ENCODE assay signal across 15 mouse cellular contexts in genomic region chr1:152086951-152087350, GRCm38 (mm10). TPM values are rescaled to one million over a fixed set of nuclear protein-coding genes. Genes with fewer than 3 reads are reported as not detected.
DNase-seq lines count a peak whose midpoint lies in the region; ATAC-seq lines count a peak whose summit lies in the region.
"Had no signal": no experiment of that assay in that cellular context is flagged by ENCODE, and none has a peak within 500 bp of the region (broad histone marks: within the 10 kb centered on the region; RNA-seq: fewer than 3 reads in every experiment).

No protein-coding gene starts in this region.

- no peaks in the 10 kb centered on the region for H3K36me3 ChIP-seq in forebrain, embryonic 10.5 days (replicated peaks)
- no peaks in the 10 kb centered on the region for H3K36me3 ChIP-seq in forebrain, embryonic 11.5 days (ENCODE audit: control insufficient read depth, insufficient read depth, low read length)
- no peaks in the 10 kb centered on the region for H3K36me3 ChIP-seq in hindbrain, embryonic 14.5 days (replicated peaks; ENCODE audit: control insufficient read depth, insufficient read depth)
- no peaks in the 10 kb centered on the region for H3K36me3 ChIP-seq in neural tube, embryonic 12.5 days
- H3K36me3 ChIP-seq: heart, embryonic 10.5 days; stomach, embryonic 15.5 days had no signal

- no peaks in the 10 kb centered on the region for H3K9me3 ChIP-seq in forebrain, embryonic 10.5 days
- no peaks in the 10 kb centered on the region for H3K9me3 ChIP-seq in forebrain, embryonic 11.5 days (ENCODE audit: control insufficient read depth, low read length)
- no peaks in the 10 kb centered on the region for H3K9me3 ChIP-seq in hindbrain, embryonic 14.5 days (ENCODE audit: control insufficient read depth, low read length)
- no peaks in the 10 kb centered on the region for H3K9me3 ChIP-seq in neural tube, embryonic 12.5 days
- H3K9me3 ChIP-seq: heart, embryonic 10.5 days; stomach, embryonic 15.5 days had no signal

- no peaks in the 10 kb centered on the region for H3K27me3 ChIP-seq in forebrain, embryonic 10.5 days (ENCODE audit: poor library complexity, severe bottlenecking)
- no peaks in the 10 kb centered on the region for H3K27me3 ChIP-seq in forebrain, embryonic 11.5 days (ENCODE audit: control insufficient read depth, insufficient read depth, low read length)
- H3K27me3 ChIP-seq in hindbrain, embryonic 14.5 days (ENCODE audit: control insufficient read depth, insufficient read depth, low read length): no peaks in the 10 kb centered on the region
- H3K27me3 ChIP-seq in neural tube, embryonic 12.5 days (replicated peaks): no peaks in the 10 kb centered on the region
- H3K27me3 ChIP-seq: stomach, embryonic 15.5 days had no signal

- 33% methylated on average over 3 of the region's 3 CpGs for WGBS in forebrain, embryonic 10.5 days
- 17% methylated on average over 3 of the region's 3 CpGs for WGBS in forebrain, embryonic 11.5 days
- WGBS in hindbrain, embryonic 14.5 days: 18% methylated on average over 3 of the region's 3 CpGs
- 22% methylated on average over 3 of the region's 3 CpGs for WGBS in neural tube, embryonic 12.5 days

- H3K4me1 ChIP-seq in forebrain, embryonic 10.5 days: peaks cover 84% of the 10 kb centered on the region
- H3K4me1 ChIP-seq in forebrain, embryonic 11.5 days (replicated peaks; ENCODE audit: control insufficient read depth, insufficient read depth, low read length): peaks cover 18% of the 10 kb centered on the region
- H3K4me1 ChIP-seq in hindbrain, embryonic 14.5 days (replicated peaks; ENCODE audit: control insufficient read depth, insufficient read depth, low read length): peaks cover 68% of the 10 kb centered on the region
- H3K4me1 ChIP-seq in neural tube, embryonic 12.5 days: peaks cover 47% of the 10 kb centered on the region

- ATAC-seq in forebrain, embryonic 11.5 days (replicated peaks; ENCODE audit: low FRiP score): no peak
- ATAC-seq in hindbrain, embryonic 14.5 days (ENCODE audit: low FRiP score): no peak
- no peak for ATAC-seq in neural tube, embryonic 12.5 days (ENCODE audit: low FRiP score, low read depth)
- no peak for ATAC-seq in erythroblast, adult 5-6 weeks (replicated peaks; ENCODE audit: low FRiP score, poor library complexity, severe bottlenecking)

- no peak overlapping the region for H3K27ac ChIP-seq in forebrain, embryonic 10.5 days
- no peak overlapping the region for H3K27ac ChIP-seq in forebrain, embryonic 11.5 days (ENCODE audit: low read depth, low read length)
- H3K27ac ChIP-seq in hindbrain, embryonic 14.5 days: no peak overlapping the region
- H3K27ac ChIP-seq in neural tube, embryonic 12.5 days: no peak overlapping the region
- H3K27ac ChIP-seq: heart, embryonic 10.5 days; stomach, embryonic 15.5 days had no signal

- DNase-seq in forebrain, embryonic 10.5 days (ENCODE audit: extremely low spot score, low spot score): no peak
- DNase-seq in forebrain, embryonic 11.5 days (ENCODE audit: low spot score): no peak
- DNase-seq in embryo, embryonic 11 days: peak; percentile 49
- no peak for DNase-seq in hindbrain, embryonic 14.5 days (ENCODE audit: low spot score)
- no peak for DNase-seq in left cerebral cortex, adult 9 months (ENCODE audit: low spot score in 2 of 2)
- no peak for DNase-seq in layer of hippocampus, postnatal 25 days (ENCODE audit: extremely low spot score in 1 of 2, low spot score in 1 of 2)
- DNase-seq: adrenal gland, adult 8-10 months; kidney, postnatal 4 days; lung, postnatal 14 days; right cerebral cortex, adult 18-20 months had no signal

- H3K4me2 ChIP-seq in forebrain, embryonic 11.5 days (ENCODE audit: low read depth, low read length, severe bottlenecking): no peak overlapping the region
- peak overlapping the region; percentile 86 for H3K4me2 ChIP-seq in hindbrain, embryonic 14.5 days (replicated peaks)
- peak overlapping the region; percentile 82 for H3K4me2 ChIP-seq in neural tube, embryonic 12.5 days (replicated peaks)
- H3K4me2 ChIP-seq: liver, embryonic 11.5 days; stomach, embryonic 15.5 days had no signal

- H3K4me3 ChIP-seq in forebrain, embryonic 10.5 days: peak overlapping the region; percentile 11; the same call in 1 of the 2 replicates
- H3K4me3 ChIP-seq in forebrain, embryonic 11.5 days (ENCODE audit: low read depth, low read length): no peak overlapping the region
- H3K4me3 ChIP-seq in hindbrain, embryonic 14.5 days (replicated peaks; ENCODE audit: low read length): peak overlapping the region; percentile 92
- H3K4me3 ChIP-seq in neural tube, embryonic 12.5 days: no peak overlapping the region
- H3K4me3 ChIP-seq: heart, embryonic 10.5 days; stomach, embryonic 15.5 days had no signal

- no peak overlapping the region for H3K9ac ChIP-seq in forebrain, embryonic 11.5 days (ENCODE audit: low read length)
- H3K9ac ChIP-seq in hindbrain, embryonic 14.5 days: peak overlapping the region; percentile 22; the same call in 1 of the 2 replicates
- no peak overlapping the region for H3K9ac ChIP-seq in neural tube, embryonic 12.5 days
- H3K9ac ChIP-seq: stomach, embryonic 15.5 days had no signal

RNA-seq across cellular contexts. Expression of gene 1700025G04Rik, which starts 3.0 kb away (rescaled TPM):
- polyA plus RNA-seq in forebrain, embryonic 10.5 days (2016; fragmentation: Nextera tagmentation; extraction: Ambion mirVana): 14.2 and 15.4 TPM in 2 replicates
- polyA plus RNA-seq in forebrain, embryonic 11.5 days (2014; fragmentation: Nextera tagmentation; extraction: Ambion mirVana): 25.6 and 28.7 TPM in 2 replicates
- 28.8 and 32.6 TPM in 2 replicates for polyA plus RNA-seq in hindbrain, embryonic 14.5 days (2014; fragmentation: Nextera tagmentation; extraction: Ambion mirVana)
- 49.9 and 50.0 TPM in 2 replicates for polyA plus RNA-seq in neural tube, embryonic 12.5 days (2016; fragmentation: Nextera tagmentation; extraction: Ambion mirVana)
- 0.84 and 9.0 TPM in 2 replicates for total RNA-seq in erythroblast, adult 5-6 weeks (2015; ENCODE audit: low replicate concordance)
- total RNA-seq in erythroblast, adult 5-6 weeks (2017; ENCODE audit: low replicate concordance): 1.4 and 9.0 TPM in 2 replicates
- 10 to 100 TPM; 71.8 to 76.8 TPM for total RNA-seq in layer of hippocampus, postnatal 25 days (2021)

Comparison
In these comparisons a context has a peak if more than half of its experiments do, and no peak if none do; other contexts are left out.
1. H3K4me3 ChIP-seq: peak in forebrain, embryonic 10.5 days (single experiment) and hindbrain, embryonic 14.5 days (single experiment); none in forebrain, embryonic 11.5 days (single experiment) and neural tube, embryonic 12.5 days (single experiment).